Mouse (Mus musculus): ENCODE measurements around the gene Cenpt. TPM values are rescaled to one million over a fixed set of nuclear protein-coding genes. Genes with fewer than 3 reads are reported as not detected.
"Not testable (repeated sequence)": the region's sequence is repeated elsewhere in the genome, so short reads cannot be mapped to it uniquely, and the experiment has no call there.

The Cenpt gene
- polyA plus RNA-seq, 1 experiment from 2014 or later, result 45.9 TPM

DNA sequence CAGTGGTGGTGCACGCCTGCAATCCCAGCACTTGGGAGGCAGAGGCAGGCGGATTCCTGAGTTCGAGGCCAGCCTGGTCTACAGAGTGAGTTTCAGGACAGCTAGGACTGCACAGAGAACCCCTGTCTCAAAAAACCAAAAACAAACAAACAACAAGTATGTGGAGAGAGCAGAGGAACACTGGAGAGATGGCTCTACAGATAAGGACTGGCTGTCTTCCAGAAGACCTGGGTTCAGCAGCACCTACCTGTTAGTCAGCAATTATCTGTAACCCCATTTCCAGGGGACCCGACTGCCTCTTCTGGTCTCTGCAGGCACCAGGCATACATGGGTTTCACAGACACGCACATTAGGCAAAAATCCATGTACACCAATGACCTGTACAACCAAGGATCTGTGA lies 13.9 kb downstream of the Cenpt start:
- H3K36me3 ChIP-seq (ENCODE audit: control insufficient read depth, insufficient read depth, low read length), result peaks cover 8% of the 10 kb centered on the region
- no peaks in the 10 kb centered on the region for H3K27me3 ChIP-seq (ENCODE audit: control insufficient read depth, insufficient read depth, low read depth, low read length)
- no peaks in the 10 kb centered on the region for H3K9me3 ChIP-seq (replicated peaks; ENCODE audit: control insufficient read depth, low read length, poor library complexity, severe bottlenecking)
- no peak overlapping the region for H3K27ac ChIP-seq (ENCODE audit: low read length)
- no peak overlapping the region for H3K4me3 ChIP-seq (ENCODE audit: low read depth, low read length)
- WGBS, result 94% methylated on average over 5 of the region's 5 CpGs
- H3K9ac ChIP-seq (ENCODE audit: low read depth, low read length), result no peak overlapping the region
- H3K4me1 ChIP-seq (ENCODE audit: control insufficient read depth, insufficient read depth, low read length), result no peaks in the 10 kb centered on the region
- H3K4me2 ChIP-seq (ENCODE audit: low read length), result no peak overlapping the region
- no peak for ATAC-seq

DNA sequence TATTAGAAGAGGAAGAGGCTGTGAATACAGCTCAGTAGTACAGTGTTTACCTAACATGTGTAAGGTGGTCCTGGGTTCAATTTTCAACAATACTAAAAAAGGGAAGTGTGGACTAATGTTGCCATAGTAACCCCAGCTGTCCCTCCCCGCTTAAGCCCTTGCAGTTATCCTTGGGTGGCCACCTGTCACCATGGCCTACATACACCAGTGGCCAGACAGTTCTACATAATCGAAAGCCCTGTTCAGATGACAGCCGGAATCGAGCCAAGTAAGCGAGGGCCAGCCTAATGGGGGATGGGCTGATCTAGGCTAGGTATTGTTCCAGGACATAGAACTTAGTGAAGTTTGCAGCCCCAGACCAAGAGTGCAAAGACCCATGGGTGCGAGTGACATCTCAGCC lies 16.1 kb downstream of the Cenpt start:
- no peak for ATAC-seq
- no peak overlapping the region for H3K4me3 ChIP-seq (ENCODE audit: low read depth, low read length)
- WGBS, result 78% methylated on average over 6 of the region's 6 CpGs
- no peaks in the 10 kb centered on the region for H3K36me3 ChIP-seq (ENCODE audit: control insufficient read depth, insufficient read depth, low read length)
- H3K27ac ChIP-seq (ENCODE audit: low read length), result no peak overlapping the region
- no peaks in the 10 kb centered on the region for H3K4me1 ChIP-seq (ENCODE audit: control insufficient read depth, insufficient read depth, low read length)
- H3K4me2 ChIP-seq (ENCODE audit: low read length), result no peak overlapping the region
- no peak overlapping the region for H3K9ac ChIP-seq (ENCODE audit: low read depth, low read length)
- H3K27me3 ChIP-seq (ENCODE audit: control insufficient read depth, insufficient read depth, low read depth, low read length), result no peaks in the 10 kb centered on the region
- no peaks in the 10 kb centered on the region for H3K9me3 ChIP-seq (replicated peaks; ENCODE audit: control insufficient read depth, low read length, poor library complexity, severe bottlenecking)

GRCm38 (mm10) chr8:105835318-105835717 lies 17.8 kb downstream of the Cenpt start:
- Histone ChIP-seq H3K27me3 (ENCODE audit: control insufficient read depth, insufficient read depth, low read depth, low read length) (no peaks in the 10 kb centered on the region), H3K4me2 (ENCODE audit: low read length) (no peak overlapping the region), H3K9me3 (replicated peaks; ENCODE audit: control insufficient read depth, low read length, poor library complexity, severe bottlenecking) (no peaks in the 10 kb centered on the region), H3K27ac (ENCODE audit: low read length) (no peak overlapping the region), H3K4me1 (ENCODE audit: control insufficient read depth, insufficient read depth, low read length) (no peaks in the 10 kb centered on the region), H3K4me3 (ENCODE audit: low read depth, low read length) (no peak overlapping the region), H3K36me3 (ENCODE audit: control insufficient read depth, insufficient read depth, low read length) (no peaks in the 10 kb centered on the region), H3K9ac (ENCODE audit: low read depth, low read length) (no peak overlapping the region)
- WGBS, result 28% methylated on average over 11 of the region's 11 CpGs
- no peak for ATAC-seq

DNA sequence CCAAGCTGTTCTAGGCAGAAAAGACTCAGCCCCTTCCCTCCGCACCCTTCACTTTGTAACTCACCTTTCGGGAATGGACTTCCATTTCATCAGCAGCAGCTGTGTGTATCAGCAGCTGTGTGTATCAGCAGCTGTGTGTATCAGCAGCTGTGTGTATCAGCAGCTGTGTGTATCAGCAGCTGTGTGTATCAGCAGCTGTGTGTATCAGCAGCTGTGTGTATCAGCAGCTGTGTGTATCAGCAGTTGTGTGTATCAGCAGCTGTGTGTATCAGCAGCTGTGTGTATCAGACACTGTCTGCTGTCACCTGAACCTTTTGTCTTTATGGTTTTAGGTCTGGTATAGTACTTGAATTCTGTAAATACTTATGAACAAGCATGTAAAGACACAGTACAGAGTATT lies 19.3 kb downstream of the Cenpt start:
- H3K27ac ChIP-seq (ENCODE audit: low read length); H3K9me3 ChIP-seq (replicated peaks; ENCODE audit: control insufficient read depth, low read length, poor library complexity, severe bottlenecking); H3K4me2 ChIP-seq (ENCODE audit: low read length); H3K4me3 ChIP-seq (ENCODE audit: low read depth, low read length); H3K4me1 ChIP-seq (ENCODE audit: control insufficient read depth, insufficient read depth, low read length); H3K27me3 ChIP-seq (ENCODE audit: control insufficient read depth, insufficient read depth, low read depth, low read length); ATAC-seq; H3K9ac ChIP-seq (ENCODE audit: low read depth, low read length); H3K36me3 ChIP-seq (ENCODE audit: control insufficient read depth, insufficient read depth, low read length): not testable (repeated sequence)
- WGBS, result 87% methylated on average over 2 of the region's 2 CpGs

DNA sequence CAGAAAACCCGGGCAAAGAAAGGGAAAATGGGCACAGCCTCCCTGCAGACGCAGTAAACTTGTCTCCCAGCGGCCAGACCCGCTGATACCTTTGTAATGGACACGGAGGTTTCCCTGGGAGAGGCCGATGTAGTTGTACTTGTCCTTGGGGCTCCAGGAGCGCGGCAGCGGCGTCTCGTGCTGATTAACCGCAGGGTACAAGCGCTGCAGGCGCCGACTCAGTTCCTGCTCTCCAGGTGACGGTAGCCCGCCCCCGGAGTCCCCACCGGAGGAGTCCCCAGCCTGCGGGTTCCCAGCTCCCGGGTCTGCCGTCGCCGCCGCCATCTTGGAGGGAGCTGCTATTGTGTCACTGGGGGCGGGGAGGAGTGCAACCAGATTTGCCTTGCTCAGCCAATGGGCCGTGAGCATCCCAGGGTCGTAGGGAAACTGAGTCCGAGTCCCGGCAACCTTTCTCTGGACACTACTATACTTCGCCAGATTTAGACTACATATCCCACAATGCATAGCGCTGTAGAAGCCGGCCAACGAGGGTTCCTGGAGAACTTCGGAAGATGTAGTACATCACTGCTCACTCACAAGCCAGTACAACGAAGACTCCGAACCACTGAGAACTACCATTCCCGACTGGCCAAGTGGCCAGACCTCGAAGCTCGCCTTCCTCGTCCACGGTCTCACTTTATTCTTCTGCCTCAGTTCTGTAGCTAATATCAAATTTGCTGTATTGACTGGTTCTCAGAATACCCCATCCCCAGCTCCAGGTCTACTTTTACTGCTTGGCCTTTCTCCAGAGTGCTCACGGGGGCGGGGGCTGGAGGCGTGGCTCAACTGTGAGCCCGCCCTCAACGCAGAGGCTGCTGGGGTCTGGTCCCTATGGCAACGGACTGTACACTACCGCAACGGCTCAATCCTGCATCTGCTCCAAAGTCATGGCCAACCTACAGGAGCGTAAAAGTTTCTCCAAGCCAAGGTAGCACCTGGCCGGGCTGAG lies 25.9 kb downstream of the Cenpt start, which contains the start of the genes Ranbp10 and Tsnaxip1:
TSS of gene Ranbp10 (minus strand) at position 490 of the 988 bp plus-strand sequence.
TSS of gene Tsnaxip1 (plus strand) at position 871 of the 988 bp plus-strand sequence.
- peak within 1 kb of the TSS; percentile 87 for H3K4me3 ChIP-seq (ENCODE audit: low read depth, low read length)
- peak within 1 kb of the TSS; percentile 90 for H3K9ac ChIP-seq (ENCODE audit: low read depth, low read length)
- WGBS, result under 1% methylated on average over 52 of the region's 52 CpGs
- H3K27me3 ChIP-seq (ENCODE audit: control insufficient read depth, insufficient read depth, low read depth, low read length), result no peaks in the 10 kb centered on the region
- no peaks in the 10 kb centered on the region for H3K9me3 ChIP-seq (replicated peaks; ENCODE audit: control insufficient read depth, low read length, poor library complexity, severe bottlenecking)
- peaks cover 20% of the 10 kb centered on the region for H3K4me1 ChIP-seq (ENCODE audit: control insufficient read depth, insufficient read depth, low read length)
- H3K27ac ChIP-seq (ENCODE audit: low read length), result peak within 1 kb of the TSS; percentile 84
- H3K4me2 ChIP-seq (ENCODE audit: low read length), result peak within 1 kb of the TSS; percentile 92
- H3K36me3 ChIP-seq (ENCODE audit: control insufficient read depth, insufficient read depth, low read length), result peaks cover 4% of the 10 kb centered on the region; the same call in 1 of the 2 replicates
- peak; percentile 99 for ATAC-seq

DNA sequence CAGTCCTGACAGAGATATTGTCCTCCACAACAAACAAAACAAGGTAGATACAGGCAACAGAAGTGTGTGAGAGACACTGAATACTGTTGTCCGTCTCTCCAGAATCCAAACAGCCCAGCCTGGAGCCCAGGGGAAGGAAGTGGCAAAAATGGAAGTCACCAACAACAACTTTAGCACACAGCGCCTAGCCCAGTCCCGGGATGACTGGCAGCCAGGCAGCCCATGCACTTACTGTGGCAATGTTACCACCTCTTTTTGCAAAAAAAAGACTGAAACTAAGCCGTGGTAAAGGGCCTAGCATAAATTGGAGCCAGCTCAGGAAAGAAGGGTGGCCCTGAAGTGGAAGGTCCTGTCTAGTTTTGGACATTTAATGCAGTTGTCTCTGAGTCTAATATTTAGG lies 26.7 kb downstream of the Cenpt start:
- Histone ChIP-seq H3K4me2 (ENCODE audit: low read length) (peak overlapping the region; percentile 92), H3K27ac (ENCODE audit: low read length) (peak overlapping the region; percentile 60), H3K27me3 (ENCODE audit: control insufficient read depth, insufficient read depth, low read depth, low read length) (no peaks in the 10 kb centered on the region), H3K36me3 (ENCODE audit: control insufficient read depth, insufficient read depth, low read length) (peaks cover 9% of the 10 kb centered on the region; the same call in 1 of the 2 replicates), H3K9me3 (replicated peaks; ENCODE audit: control insufficient read depth, low read length, poor library complexity, severe bottlenecking) (no peaks in the 10 kb centered on the region), H3K4me1 (ENCODE audit: control insufficient read depth, insufficient read depth, low read length) (peaks cover 20% of the 10 kb centered on the region), H3K4me3 (ENCODE audit: low read depth, low read length) (peak overlapping the region; percentile 87), H3K9ac (ENCODE audit: low read depth, low read length) (peak overlapping the region; percentile 90)
- 11% methylated on average over 4 of the region's 4 CpGs for WGBS
- ATAC-seq, result no peak

GRCm38 (mm10) chr8:105825506-105825905 lies 27.6 kb downstream of the Cenpt start:
- no peaks in the 10 kb centered on the region for H3K9me3 ChIP-seq (replicated peaks; ENCODE audit: control insufficient read depth, low read length, poor library complexity, severe bottlenecking)
- H3K9ac ChIP-seq (ENCODE audit: low read depth, low read length), result no peak overlapping the region
- no peaks in the 10 kb centered on the region for H3K27me3 ChIP-seq (ENCODE audit: control insufficient read depth, insufficient read depth, low read depth, low read length)
- WGBS, result 84% methylated on average over 4 of the region's 4 CpGs
- no peak overlapping the region for H3K27ac ChIP-seq (ENCODE audit: low read length)
- peak overlapping the region; percentile 92 for H3K4me2 ChIP-seq (ENCODE audit: low read length)
- no peak for ATAC-seq
- H3K4me3 ChIP-seq (ENCODE audit: low read depth, low read length), result peak overlapping the region; percentile 87; the same call in 1 of the 2 replicates
- H3K4me1 ChIP-seq (ENCODE audit: control insufficient read depth, insufficient read depth, low read length), result peaks cover 20% of the 10 kb centered on the region
- H3K36me3 ChIP-seq (ENCODE audit: control insufficient read depth, insufficient read depth, low read length), result peaks cover 14% of the 10 kb centered on the region

GRCm38 (mm10) chr8:105820925-105821324 lies 32.2 kb downstream of the Cenpt start:
- no peak overlapping the region for H3K9ac ChIP-seq (ENCODE audit: low read depth, low read length)
- H3K27me3 ChIP-seq (ENCODE audit: control insufficient read depth, insufficient read depth, low read depth, low read length), result no peaks in the 10 kb centered on the region
- WGBS, result 100% methylated on average over 1 of the region's 1 CpGs
- ATAC-seq, result no peak
- H3K36me3 ChIP-seq (ENCODE audit: control insufficient read depth, insufficient read depth, low read length), result peaks cover 18% of the 10 kb centered on the region
- peaks cover 14% of the 10 kb centered on the region for H3K4me1 ChIP-seq (ENCODE audit: control insufficient read depth, insufficient read depth, low read length)
- H3K9me3 ChIP-seq (replicated peaks; ENCODE audit: control insufficient read depth, low read length, poor library complexity, severe bottlenecking), result no peaks in the 10 kb centered on the region
- no peak overlapping the region for H3K27ac ChIP-seq (ENCODE audit: low read length)
- H3K4me2 ChIP-seq (ENCODE audit: low read length), result no peak overlapping the region
- no peak overlapping the region for H3K4me3 ChIP-seq (ENCODE audit: low read depth, low read length)

DNA sequence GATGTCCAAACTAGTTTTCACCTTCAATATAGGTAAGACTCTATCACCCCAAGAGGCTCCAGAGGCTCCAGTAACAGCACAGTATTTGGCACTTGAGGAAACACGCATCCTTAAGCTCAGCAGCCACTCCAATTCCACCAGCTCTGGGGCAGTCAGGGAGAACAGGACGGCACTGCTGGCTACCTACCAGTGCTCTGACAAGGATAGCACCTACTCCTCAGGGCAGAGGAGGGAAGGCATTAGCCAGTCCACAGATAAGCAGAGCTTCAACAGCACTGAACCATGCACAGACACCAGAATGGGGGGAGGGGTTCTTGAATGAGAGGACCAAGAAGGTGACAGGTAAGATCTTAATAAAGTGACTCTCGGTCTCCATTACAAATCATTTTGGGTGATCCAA lies 33.4 kb downstream of the Cenpt start:
- 85% methylated on average over 3 of the region's 3 CpGs for WGBS
- H3K9me3 ChIP-seq (replicated peaks; ENCODE audit: control insufficient read depth, low read length, poor library complexity, severe bottlenecking), result no peaks in the 10 kb centered on the region
- H3K4me2 ChIP-seq (ENCODE audit: low read length), result no peak overlapping the region
- H3K36me3 ChIP-seq (ENCODE audit: control insufficient read depth, insufficient read depth, low read length), result peaks cover 18% of the 10 kb centered on the region
- no peak overlapping the region for H3K27ac ChIP-seq (ENCODE audit: low read length)
- no peak overlapping the region for H3K4me3 ChIP-seq (ENCODE audit: low read depth, low read length)
- no peak for ATAC-seq
- H3K4me1 ChIP-seq (ENCODE audit: control insufficient read depth, insufficient read depth, low read length), result peaks cover 1% of the 10 kb centered on the region; the same call in 1 of the 2 replicates
- H3K27me3 ChIP-seq (ENCODE audit: control insufficient read depth, insufficient read depth, low read depth, low read length), result no peaks in the 10 kb centered on the region
- no peak overlapping the region for H3K9ac ChIP-seq (ENCODE audit: low read depth, low read length)
